Mouse (Mus musculus) cerebellum, adult 2 months (tissue): ENCODE data around the gene Olfr686.

Source experiments
- CTCF ChIP-seq: fragments of 200-500 bp; IDR thresholded peaks from 2 replicates; pipeline ENCODE4 v1.5.1; 2011; ENCODE audit warnings: low read depth, mild to moderate bottlenecking, control low read depth, low read length, moderate library complexity, borderline replicate concordance; ENCODE audit not compliant: insufficient read depth
- POLR2A ChIP-seq: fragments of 200-500 bp; IDR thresholded peaks from 2 replicates; pipeline ENCODE4 v1.6.1; 2011; ENCODE audit warnings: low read length, control low read depth, borderline replicate concordance; ENCODE audit not compliant: insufficient read depth

- TF ChIP-seq CTCF (no peak), POLR2A (no peak)
Observed at GRCm38 (mm10) chr7:105214761-105215160, 7.5 kb upstream of the Olfr686 start.
